Comparison of ENCODE assay signal across 9 mouse cellular contexts in the genomic region with DNA sequence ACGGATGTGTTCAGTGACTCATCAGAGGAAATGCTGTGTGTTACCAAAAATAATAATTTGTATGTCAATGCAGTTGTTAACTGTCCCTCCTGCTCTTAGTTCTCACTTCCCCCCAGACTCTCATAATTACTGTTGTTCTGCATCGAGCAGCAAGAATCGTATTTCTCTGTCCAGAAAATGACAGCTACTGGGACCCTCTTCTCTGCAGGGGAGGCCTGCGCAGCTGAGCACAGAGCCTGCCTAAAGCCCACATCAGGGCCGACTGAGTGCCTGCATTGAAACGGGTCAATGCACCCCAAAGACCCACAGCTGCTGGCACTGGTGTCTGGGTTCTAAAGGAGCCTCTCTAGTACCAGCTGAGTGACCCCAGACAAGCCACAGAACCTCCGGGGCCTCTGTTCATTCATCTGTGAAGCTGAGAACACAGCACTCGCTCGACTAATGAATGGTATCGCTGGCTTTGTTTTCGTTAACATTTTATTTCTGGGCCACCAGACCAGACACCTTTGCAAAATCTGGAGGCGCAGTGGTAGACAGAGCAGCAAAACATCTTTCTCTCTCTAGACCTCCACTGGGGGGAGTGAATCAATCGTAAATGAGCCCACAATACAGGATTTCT.
DNase-seq lines count a peak whose midpoint lies in the region; ATAC-seq lines count a peak whose summit lies in the region.
"Had no signal": no experiment of that assay in that cellular context is flagged by ENCODE, and none has a peak within 500 bp of the region (broad histone marks: within the 10 kb centered on the region; RNA-seq: fewer than 3 reads in every experiment).

No protein-coding gene starts in this region.

- no peaks in the 10 kb centered on the region for H3K4me1 ChIP-seq in heart, embryonic 11.5 days (ENCODE audit: control insufficient read depth, insufficient read depth, low read length)
- H3K4me1 ChIP-seq in embryonic facial prominence, embryonic 14.5 days (ENCODE audit: control insufficient read depth, insufficient read depth, low read length), result no peaks in the 10 kb centered on the region
- peaks cover 16% of the 10 kb centered on the region for H3K4me1 ChIP-seq in kidney, embryonic 16.5 days (ENCODE audit: insufficient read depth, low read length)
- peaks cover 5% of the 10 kb centered on the region for H3K4me1 ChIP-seq in neural tube, embryonic 15.5 days

- H3K4me2 ChIP-seq in heart, embryonic 11.5 days, result no peak overlapping the region
- H3K4me2 ChIP-seq in embryonic facial prominence, embryonic 14.5 days (ENCODE audit: low read depth, low read length), result no peak overlapping the region
- H3K4me2 ChIP-seq in kidney, embryonic 16.5 days (replicated peaks; ENCODE audit: low read depth, low read length), result 0 out of 2 replicates have a peak overlapping the region, but pooled peaks have one; percentile 7
- H3K4me2 ChIP-seq in neural tube, embryonic 15.5 days, result 0 out of 2 replicates have a peak overlapping the region, but pooled peaks have one; percentile 19

- no peak overlapping the region for H3K4me3 ChIP-seq in heart, embryonic 11.5 days (ENCODE audit: low read depth, low read length)
- no peak overlapping the region for H3K4me3 ChIP-seq in embryonic facial prominence, embryonic 14.5 days (ENCODE audit: low read depth, low read length)
- no peak overlapping the region for H3K4me3 ChIP-seq in kidney, embryonic 16.5 days (ENCODE audit: low read length)
- no peak overlapping the region for H3K4me3 ChIP-seq in neural tube, embryonic 15.5 days (replicated peaks)
- H3K4me3 ChIP-seq: limb, embryonic 13.5 days had no signal

- H3K9ac ChIP-seq in heart, embryonic 11.5 days (ENCODE audit: low read depth, low read length), result no peak overlapping the region
- 0 out of 2 replicates have a peak overlapping the region, but pooled peaks have one; percentile 30 for H3K9ac ChIP-seq in embryonic facial prominence, embryonic 14.5 days (ENCODE audit: low read depth, low read length)
- no peak overlapping the region for H3K9ac ChIP-seq in kidney, embryonic 16.5 days (replicated peaks; ENCODE audit: low read length)
- no peak overlapping the region for H3K9ac ChIP-seq in neural tube, embryonic 15.5 days (replicated peaks)
- H3K9ac ChIP-seq: limb, embryonic 13.5 days had no signal

- no peaks in the 10 kb centered on the region for H3K36me3 ChIP-seq in heart, embryonic 11.5 days (ENCODE audit: control insufficient read depth, insufficient read depth, low read length)
- no peaks in the 10 kb centered on the region for H3K36me3 ChIP-seq in embryonic facial prominence, embryonic 14.5 days (ENCODE audit: control insufficient read depth, insufficient read depth, low read length)
- H3K36me3 ChIP-seq in kidney, embryonic 16.5 days (ENCODE audit: insufficient read depth, low read length), result no peaks in the 10 kb centered on the region
- no peaks in the 10 kb centered on the region for H3K36me3 ChIP-seq in neural tube, embryonic 15.5 days
- H3K36me3 ChIP-seq: limb, embryonic 13.5 days had no signal

- no peaks in the 10 kb centered on the region for H3K9me3 ChIP-seq in heart, embryonic 11.5 days (replicated peaks; ENCODE audit: control insufficient read depth, low read length)
- no peaks in the 10 kb centered on the region for H3K9me3 ChIP-seq in embryonic facial prominence, embryonic 14.5 days (ENCODE audit: control insufficient read depth, low read length)
- H3K9me3 ChIP-seq in kidney, embryonic 16.5 days (ENCODE audit: low read length), result no peaks in the 10 kb centered on the region
- H3K9me3 ChIP-seq in neural tube, embryonic 15.5 days (replicated peaks), result no peaks in the 10 kb centered on the region
- H3K9me3 ChIP-seq: limb, embryonic 13.5 days had no signal

- no peaks in the 10 kb centered on the region; the same call in 1 of the 2 replicates for H3K27me3 ChIP-seq in heart, embryonic 11.5 days (ENCODE audit: control insufficient read depth, insufficient read depth, low read length)
- H3K27me3 ChIP-seq in embryonic facial prominence, embryonic 14.5 days (replicated peaks; ENCODE audit: control insufficient read depth, insufficient read depth, low read length), result no peaks in the 10 kb centered on the region
- 0 out of 2 replicates have a peak, but pooled peaks cover 3% of the 10 kb centered on the region for H3K27me3 ChIP-seq in kidney, embryonic 16.5 days (ENCODE audit: insufficient read depth, low read length)
- 0 out of 2 replicates have a peak, but pooled peaks cover 4% of the 10 kb centered on the region for H3K27me3 ChIP-seq in neural tube, embryonic 15.5 days (replicated peaks)

- H3K27ac ChIP-seq in heart, embryonic 11.5 days (ENCODE audit: low read depth, low read length), result no peak overlapping the region
- H3K27ac ChIP-seq in embryonic facial prominence, embryonic 14.5 days (replicated peaks; ENCODE audit: low read depth, low read length), result no peak overlapping the region; the same call in 1 of the 2 replicates
- H3K27ac ChIP-seq in kidney, embryonic 16.5 days (ENCODE audit: low read length), result no peak overlapping the region
- no peak overlapping the region for H3K27ac ChIP-seq in neural tube, embryonic 15.5 days (replicated peaks)
- H3K27ac ChIP-seq: limb, embryonic 13.5 days had no signal

- ATAC-seq in heart, embryonic 11.5 days (replicated peaks; ENCODE audit: insufficient number of reproducible peaks, low FRiP score, low TSS enrichment), result no peak
- ATAC-seq in embryonic facial prominence, embryonic 14.5 days (ENCODE audit: low read depth), result peak; percentile 55; the same call in 1 of the 2 replicates
- ATAC-seq in kidney, embryonic 16.5 days (ENCODE audit: low FRiP score, low TSS enrichment), result peak; percentile 71
- ATAC-seq in neural tube, embryonic 15.5 days (ENCODE audit: low FRiP score), result no peak

- 78% methylated on average over 13 of the region's 13 CpGs for WGBS in heart, embryonic 11.5 days (ENCODE audit: insufficient replicate concordance)
- 48% methylated on average over 13 of the region's 13 CpGs for WGBS in embryonic facial prominence, embryonic 14.5 days
- WGBS in kidney, embryonic 16.5 days, result 35% methylated on average over 13 of the region's 13 CpGs
- WGBS in neural tube, embryonic 15.5 days, result 23% methylated on average over 13 of the region's 13 CpGs

- DNase-seq in heart, adult 11 months, result peak; percentile 75
- DNase-seq in embryonic facial prominence, embryonic 14.5 days (ENCODE audit: low spot score), result peak; percentile 62
- DNase-seq in thymus, postnatal 10 days (ENCODE audit: low spot score in 2 of 2), result no peak
- DNase-seq in ovary, adult 18-20 months (ENCODE audit: low spot score), result no peak
- no peak for DNase-seq in lung, postnatal 4 days

Comparison
In these comparisons a context has a peak if more than half of its experiments do, and no peak if none do; other contexts are left out.
1. DNase-seq: peak in heart, adult 11 months (single experiment) and embryonic facial prominence, embryonic 14.5 days (single experiment); none in thymus, postnatal 10 days (0 of 2), ovary, adult 18-20 months (single experiment) and lung, postnatal 4 days (0 of 2).
2. ATAC-seq: peak in embryonic facial prominence, embryonic 14.5 days (single experiment) and kidney, embryonic 16.5 days (single experiment); none in heart, embryonic 11.5 days (single experiment) and neural tube, embryonic 15.5 days (single experiment).
3. H3K4me2 ChIP-seq: peak in kidney, embryonic 16.5 days (single experiment) and neural tube, embryonic 15.5 days (single experiment); none in heart, embryonic 11.5 days (single experiment) and embryonic facial prominence, embryonic 14.5 days (single experiment).